Mouse (Mus musculus) lung, embryonic 14.5 days (tissue): Measurements from ENCODE around the gene Prss36. TPM values are rescaled to one million over a fixed set of nuclear protein-coding genes. Genes with fewer than 3 reads are reported as not detected.
A peak's percentile ranks its signal among the peaks of the same experiment; 100 is the strongest.

Source experiments
- ATAC-seq: fragments of 200-750 bp; cut with Nextera tagmentation; 2 replicates; pipeline ENCODE4 v1.8.0; 2017; ENCODE audit warnings: mild to moderate bottlenecking, moderate TSS enrichment, moderate library complexity; ENCODE audit not compliant: insufficient read depth
- DNase-seq: peaks from one replicate; pipeline ENCODE4 v3.0.0-alpha.2; 2015
- H3K27ac ChIP-seq: fragments of 300-500 bp; sonication (generic); 2 replicates; pipeline ENCODE4 v1.5.1; 2014; ENCODE audit warnings: low read depth, mild to moderate bottlenecking, moderate library complexity
- H3K27me3 ChIP-seq: fragments of 300-500 bp; sonication (generic); 2 replicates; pipeline ENCODE4 v1.6.1; 2014; ENCODE audit warnings: low read length, control low read depth; ENCODE audit not compliant: insufficient read depth
- H3K36me3 ChIP-seq: fragments of 300-500 bp; sonication (generic); 2 replicates; pipeline ENCODE4 v1.6.1; 2014; ENCODE audit warnings: control low read depth; ENCODE audit not compliant: insufficient read depth
- H3K4me1 ChIP-seq: fragments of 300-500 bp; sonication (generic); 2 replicates; pipeline ENCODE4 v1.6.1; 2014; ENCODE audit warnings: antibody characterized with exemption, control low read depth; ENCODE audit not compliant: insufficient read depth
- H3K4me2 ChIP-seq: fragments of 300-500 bp; sonication (generic); 2 replicates; pipeline ENCODE4 v1.6.1; 2014; ENCODE audit warnings: mild to moderate bottlenecking
- H3K4me3 ChIP-seq: fragments of 300-500 bp; sonication (generic); 2 replicates; pipeline ENCODE4 v1.5.1; 2014; ENCODE audit warnings: low read depth, low read length
- H3K9ac ChIP-seq: fragments of 300-500 bp; sonication (generic); 2 replicates; pipeline ENCODE4 v1.6.1; 2014
- H3K9me3 ChIP-seq: fragments of 300-500 bp; sonication (generic); 2 replicates; pipeline ENCODE4 v1.6.1; 2016; ENCODE audit warnings: low read depth, low read length, control low read depth
- CTCF ChIP-seq: IDR thresholded peaks from 2 replicates; pipeline ENCODE4 v1.5.1; 2016; ENCODE audit warnings: antibody characterized with exemption, low read depth
- WGBS: fragments of 180-500 bp; shearing (Covaris S2); extraction: QIAGEN DNeasy Blood & Tissue Kit; methylation state at CpG from one replicate; pipeline ENCODE4 v1.1.7; 2014; 5-methylcytosine and 5-hydroxymethylcytosine counted together
- polyA plus RNA-seq: library from polyadenylated mRNA; unstranded; fragments of >200 nt; fragmentation: Nextera tagmentation; extraction: Ambion mirVana; gene quantifications from 2 replicates; pipeline ENCODE4 v1.2.1, GENCODE M21; 2014

Gene Prss36
- polyA plus RNA-seq, 1 experiment from 2014 or later: 9.7 TPM

- 97% methylated on average over 2 of the region's 2 CpGs for WGBS
- no peak for ATAC-seq
Measured at GRCm38 (mm10) chr7:127978856-127979255, 32.3 kb upstream of the Prss36 start.

GRCm38 (mm10) chr7:127974413-127974930 is 27.9 kb upstream of the Prss36 start:
- TF ChIP-seq CTCF: no peak
- Histone ChIP-seq H3K4me3 (no peak overlapping the region), H3K27me3 (no peaks in the 10 kb centered on the region), H3K4me1 (no peaks in the 10 kb centered on the region), H3K9me3 (no peaks in the 10 kb centered on the region), H3K27ac (no peak overlapping the region), H3K4me2 (no peak overlapping the region), H3K36me3 (peaks cover 99% of the 10 kb centered on the region), H3K9ac (no peak overlapping the region)
- ATAC-seq (no peak), DNase-seq (no peak)
- 85% methylated on average over 2 of the region's 2 CpGs for WGBS

More at GRCm38 (mm10) chr7:127978856-127979255, 32.3 kb upstream of the Prss36 start:
- H3K27me3 ChIP-seq: no peaks in the 10 kb centered on the region
- no peak overlapping the region for H3K27ac ChIP-seq
- no peaks in the 10 kb centered on the region for H3K4me1 ChIP-seq
- H3K9me3 ChIP-seq: no peaks in the 10 kb centered on the region
- H3K9ac ChIP-seq: no peak overlapping the region
- H3K4me3 ChIP-seq: no peak overlapping the region
- DNase-seq: no peak
- TF ChIP-seq CTCF: no peak
- H3K4me2 ChIP-seq: no peak overlapping the region
- peaks cover 100% of the 10 kb centered on the region for H3K36me3 ChIP-seq

- DNase-seq: peak; percentile 86
Measured at GRCm38 (mm10) chr7:127967922-127968828, 21.6 kb upstream of the Prss36 start.

GRCm38 (mm10) chr7:127967004-127967921 is 20.7 kb upstream of the Prss36 start, which contains the start of gene Fus:
Gene Fus (plus strand): TSS chr7:127967457.
- H3K9me3 ChIP-seq: no peaks in the 10 kb centered on the region
- peak; percentile 42 for TF ChIP-seq CTCF
- H3K27ac ChIP-seq: peak within 1 kb of the TSS; percentile 99
- peak within 1 kb of the TSS; percentile 87 for H3K4me2 ChIP-seq
- DNase-seq: peak; percentile 96
- WGBS: under 1% methylated on average over 83 of the region's 92 CpGs
- H3K4me1 ChIP-seq: peaks cover 7% of the 10 kb centered on the region; the same call in 1 of the 2 replicates
- peaks cover 29% of the 10 kb centered on the region for H3K36me3 ChIP-seq
- ATAC-seq: peak; percentile 95
- peak within 1 kb of the TSS; percentile 96 for H3K4me3 ChIP-seq
- no peaks in the 10 kb centered on the region for H3K27me3 ChIP-seq
- H3K9ac ChIP-seq: peak within 1 kb of the TSS; percentile 99

More at GRCm38 (mm10) chr7:127967922-127968828, 21.6 kb upstream of the Prss36 start:
- no peaks in the 10 kb centered on the region for H3K9me3 ChIP-seq
- no peaks in the 10 kb centered on the region for H3K27me3 ChIP-seq
- under 1% methylated on average over 42 of the region's 42 CpGs for WGBS
- no peak for TF ChIP-seq CTCF
- peak overlapping the region; percentile 96 for H3K4me3 ChIP-seq
- peaks cover 7% of the 10 kb centered on the region; the same call in 1 of the 2 replicates for H3K4me1 ChIP-seq
- H3K36me3 ChIP-seq: peaks cover 39% of the 10 kb centered on the region
- ATAC-seq: peak; percentile 43; the same call in 1 of the 2 replicates
- H3K9ac ChIP-seq: peak overlapping the region; percentile 99
- H3K4me2 ChIP-seq: peak overlapping the region; percentile 87
- peak overlapping the region; percentile 99 for H3K27ac ChIP-seq

- H3K27me3 ChIP-seq: no peaks in the 10 kb centered on the region
- H3K9ac ChIP-seq: peak overlapping the region; percentile 99
- peak overlapping the region; percentile 99 for H3K27ac ChIP-seq
- H3K36me3 ChIP-seq: peaks cover 21% of the 10 kb centered on the region
- ATAC-seq (no peak), DNase-seq (peak; percentile 40)
- no peaks in the 10 kb centered on the region for H3K9me3 ChIP-seq
- TF ChIP-seq CTCF: no peak
- H3K4me2 ChIP-seq: peak overlapping the region; percentile 72
- WGBS: 4% methylated on average over 10 of the region's 10 CpGs
- peak overlapping the region; percentile 96 for H3K4me3 ChIP-seq
- H3K4me1 ChIP-seq: peaks cover 7% of the 10 kb centered on the region; the same call in 1 of the 2 replicates
Measured at GRCm38 (mm10) chr7:127966371-127966918, 19.9 kb upstream of the Prss36 start.

- H3K4me3 ChIP-seq: no peak overlapping the region
- H3K36me3 ChIP-seq: no peaks in the 10 kb centered on the region
- TF ChIP-seq CTCF: no peak
- WGBS: 48% methylated on average over 5 of the region's 5 CpGs
- ATAC-seq: no peak
- H3K4me1 ChIP-seq: no peaks in the 10 kb centered on the region
- no peak overlapping the region for H3K9ac ChIP-seq
- no peaks in the 10 kb centered on the region for H3K27me3 ChIP-seq
- H3K9me3 ChIP-seq: no peaks in the 10 kb centered on the region
- no peak overlapping the region for H3K4me2 ChIP-seq
- no peak for DNase-seq
- H3K27ac ChIP-seq: no peak overlapping the region
Measured at GRCm38 (mm10) chr7:127959364-127959763, 12.8 kb upstream of the Prss36 start.
